Mouse (Mus musculus) heart, adult 2 months (tissue): Measurements from ENCODE around the gene Umod. TPM values are rescaled to one million over a fixed set of nuclear protein-coding genes. Genes with fewer than 3 reads are reported as not detected.
A peak's percentile ranks its signal among the peaks of the same experiment; 100 is the strongest.

Source experiments
- DNase-seq, 2 experiments: peaks; one replicate each; pipeline ENCODE4 v3.0.0; 2021
- H3K27ac ChIP-seq: fragments of 200-600 bp; 2 replicates; pipeline ENCODE4 v1.8.1; 2022
- H3K27me3 ChIP-seq: fragments of 200-500 bp; 2 replicates; pipeline ENCODE4 v1.6.1; 2012; ENCODE audit warnings: mild to moderate bottlenecking, low read length, inconsistent platforms, mixed read lengths; ENCODE audit not compliant: control insufficient read depth, insufficient read depth
- H3K36me3 ChIP-seq: fragments of 200-500 bp; 2 replicates; pipeline ENCODE4 v1.6.1; 2012; ENCODE audit warnings: low read length, inconsistent platforms; ENCODE audit not compliant: control insufficient read depth, insufficient read depth
- H3K4me1 ChIP-seq: fragments of 200-500 bp; 2 replicates; pipeline ENCODE4 v1.6.1; 2011; ENCODE audit warnings: low read length; ENCODE audit not compliant: control insufficient read depth, insufficient read depth
- H3K4me3 ChIP-seq: fragments of 200-600 bp; 2 replicates; pipeline ENCODE4 v1.8.1; 2022
- H3K79me2 ChIP-seq: fragments of 200-500 bp; replicated peaks from 2 replicates; pipeline ENCODE4 v1.6.1; 2012; ENCODE audit warnings: mild to moderate bottlenecking, inconsistent platforms, low read length, moderate library complexity, mixed read lengths; ENCODE audit not compliant: control insufficient read depth, insufficient read depth
- H3K9ac ChIP-seq: fragments of 200-500 bp; 2 replicates; pipeline ENCODE4 v1.6.1; 2012; ENCODE audit warnings: low read depth, mild to moderate bottlenecking, control low read depth, inconsistent platforms, low read length, mixed read lengths
- CTCF ChIP-seq: fragments of 200-600 bp; IDR thresholded peaks from 2 replicates; pipeline ENCODE4 v1.8.1; 2022; ENCODE audit warnings: antibody characterized with exemption, mild to moderate bottlenecking, moderate library complexity
- EP300 ChIP-seq: fragments of 200-500 bp; IDR thresholded peaks from 2 replicates; pipeline ENCODE4 v1.6.1; 2011; ENCODE audit warnings: low read depth, low read length, control low read depth; ENCODE audit not compliant: insufficient read depth
- POLR2A ChIP-seq: fragments of 200-500 bp; IDR thresholded peaks from 2 replicates; pipeline ENCODE4 v1.6.1; 2011; ENCODE audit warnings: mild to moderate bottlenecking, low read depth, low read length, control low read depth; ENCODE audit not compliant: insufficient read depth
- WGBS: fragments of 180-500 bp; shearing (Covaris S2); methylation state at CpG from one replicate; pipeline ENCODE4 v1.1.7; 2018; 5-methylcytosine and 5-hydroxymethylcytosine counted together
- intact Hi-C: fragments of 180-260 bp; cut with DNase I; formaldehyde crosslinking; loops from one replicate; pipeline ENCODE4 v1.15.1; 2025
- polyA plus RNA-seq: library from polyadenylated mRNA; depleted of rRNA; stranded (reverse); fragments of >200 nt; gene quantifications from 2 replicates; pipeline ENCODE4 v1.2.3, GENCODE M21; 2012
- total RNA-seq, 2 experiments: library from RNA; stranded (reverse); gene quantifications; 2 replicates each; pipeline ENCODE4 v1.2.3; 2021

Umod gene
- total and polyA plus RNA-seq, 3 experiments, result 0.12 TPM; not detected in 2

- Histone ChIP-seq H3K4me3 (no peak overlapping the region), H3K4me1 (no peaks in the 10 kb centered on the region), H3K36me3 (no peaks in the 10 kb centered on the region), H3K27me3 (no peaks in the 10 kb centered on the region), H3K27ac (no peak overlapping the region), H3K79me2 (no peaks in the 10 kb centered on the region), H3K9ac (no peak overlapping the region)
- intact Hi-C loops, result no loop called here
- WGBS, result 71% methylated on average over 33 of the region's 33 CpGs
- TF ChIP-seq CTCF (no peak), EP300 (no peak)
- DNase-seq, result no peak
Measured at GRCm38 (mm10) chr7:119476500-119477389, 2.3 kb downstream of the Umod start.

- DNase-seq, result no peak
- Histone ChIP-seq H3K36me3 (no peaks in the 10 kb centered on the region), H3K4me3 (no peak within 1 kb of the TSS), H3K27me3 (no peaks in the 10 kb centered on the region), H3K79me2 (no peaks in the 10 kb centered on the region), H3K9ac (no peak within 1 kb of the TSS), H3K4me1 (no peaks in the 10 kb centered on the region), H3K27ac (no peak within 1 kb of the TSS)
- TF ChIP-seq CTCF, result no peak
- no peak for TF ChIP-seq POLR2A
- no peak for TF ChIP-seq EP300
- 84% methylated on average over 6 of the region's 6 CpGs for WGBS
- intact Hi-C loops, result no loop called here
Measured at GRCm38 (mm10) chr7:119459185-119459584, 19.9 kb downstream of the Umod start, which contains the start of gene Gp2. TSS of gene Gp2 (minus strand) at chr7:119459285.

GRCm38 (mm10) chr7:119454192-119454591, 24.9 kb downstream of the Umod start:
- Histone ChIP-seq H3K27me3 (no peaks in the 10 kb centered on the region), H3K4me1 (no peaks in the 10 kb centered on the region), H3K27ac (no peak overlapping the region), H3K4me3 (no peak overlapping the region), H3K9ac (no peak overlapping the region), H3K36me3 (no peaks in the 10 kb centered on the region), H3K79me2 (no peaks in the 10 kb centered on the region)
- 68% methylated on average over 7 of the region's 7 CpGs for WGBS
- no peak for TF ChIP-seq CTCF
- no peak for TF ChIP-seq POLR2A
- no peak for TF ChIP-seq EP300
- intact Hi-C loops, result no loop called here
- DNase-seq, result no peak

- TF ChIP-seq EP300, result no peak
- TF ChIP-seq POLR2A, result no peak
- Histone ChIP-seq H3K79me2 (no peaks in the 10 kb centered on the region), H3K36me3 (no peaks in the 10 kb centered on the region), H3K9ac (no peak overlapping the region), H3K4me1 (no peaks in the 10 kb centered on the region), H3K4me3 (no peak overlapping the region), H3K27ac (no peak overlapping the region), H3K27me3 (no peaks in the 10 kb centered on the region)
- intact Hi-C loops, result no loop called here
- WGBS, result 52% methylated on average over 4 of the region's 4 CpGs
- no peak for DNase-seq
Measured at GRCm38 (mm10) chr7:119443849-119444248, 35.2 kb downstream of the Umod start.

- no peak overlapping the region for H3K27ac ChIP-seq
- H3K4me3 ChIP-seq, result no peak overlapping the region
- no peaks in the 10 kb centered on the region for H3K79me2 ChIP-seq
- H3K27me3 ChIP-seq, result no peaks in the 10 kb centered on the region
- no peak for TF ChIP-seq POLR2A
- no peak for TF ChIP-seq EP300
- no peak for TF ChIP-seq CTCF
- WGBS, result 41% methylated on average over 1 of the region's 1 CpGs
- no peaks in the 10 kb centered on the region for H3K4me1 ChIP-seq
- no peak overlapping the region for H3K9ac ChIP-seq
- intact Hi-C loops, result no loop called here
- H3K36me3 ChIP-seq, result no peaks in the 10 kb centered on the region
- DNase-seq, result no peak
Measured at GRCm38 (mm10) chr7:119441938-119442337, 37.1 kb downstream of the Umod start.

GRCm38 (mm10) chr7:119427180-119427616, 51.9 kb downstream of the Umod start:
- Histone ChIP-seq H3K9ac (no peak overlapping the region), H3K4me3 (no peak overlapping the region), H3K79me2 (no peaks in the 10 kb centered on the region), H3K27me3 (no peaks in the 10 kb centered on the region), H3K4me1 (no peaks in the 10 kb centered on the region), H3K27ac (no peak overlapping the region), H3K36me3 (no peaks in the 10 kb centered on the region)
- DNase-seq, result no peak
- 12% methylated on average over 6 of the region's 6 CpGs for WGBS
- intact Hi-C loops, result loop anchor here (5.0 kb wide), 1 partner anchor 405 kb away; no protein-coding TSS in a partner anchor
- TF ChIP-seq EP300 (no peak), CTCF (peak; percentile 53)
